28 mouse cellular contexts compared by ENCODE assay signal in genomic region chr12:107423923-107424322, GRCm38 (mm10).
DNase-seq lines count a peak whose midpoint lies in the region; ATAC-seq and TF ChIP-seq lines count a peak whose summit lies in the region.
"Had no signal": no experiment of that assay in that cellular context is flagged by ENCODE, and none has a peak within 500 bp of the region (broad histone marks: within the 10 kb centered on the region; RNA-seq: fewer than 3 reads in every experiment).

No protein-coding gene starts in this region.

- no peaks in the 10 kb centered on the region for H3K4me1 ChIP-seq in lung, embryonic 14.5 days (ENCODE audit: insufficient read depth)
- H3K4me1 ChIP-seq in intestine, embryonic 15.5 days (replicated peaks) = no peaks in the 10 kb centered on the region
- H3K4me1 ChIP-seq: embryonic facial prominence, embryonic 13.5 days; forebrain, embryonic 10.5 days; forebrain, embryonic 13.5 days; heart, embryonic 12.5 days; heart, embryonic 15.5 days; hindbrain, embryonic 10.5 days; hindbrain, embryonic 13.5 days had no signal

- H3K4me3 ChIP-seq in gastrocnemius, adult 2 months = no peak overlapping the region
- H3K4me3 ChIP-seq in lung, embryonic 14.5 days (ENCODE audit: low read depth, low read length) = no peak overlapping the region
- no peak overlapping the region for H3K4me3 ChIP-seq in intestine, embryonic 15.5 days (replicated peaks)
- H3K4me3 ChIP-seq: embryonic facial prominence, embryonic 13.5 days; forebrain, embryonic 10.5 days; forebrain, embryonic 13.5 days; heart, embryonic 12.5 days; heart, embryonic 15.5 days; hindbrain, embryonic 10.5 days; hindbrain, embryonic 13.5 days had no signal

- H3K27me3 ChIP-seq in lung, embryonic 14.5 days (ENCODE audit: insufficient read depth, low read length) = no peaks in the 10 kb centered on the region
- no peaks in the 10 kb centered on the region for H3K27me3 ChIP-seq in intestine, embryonic 15.5 days (replicated peaks)
- H3K27me3 ChIP-seq: CH12.LX; embryonic facial prominence, embryonic 13.5 days; forebrain, embryonic 13.5 days; heart, embryonic 12.5 days; heart, embryonic 15.5 days; hindbrain, embryonic 13.5 days; Patski had no signal

- H3K27ac ChIP-seq in gastrocnemius, adult 2 months = no peak overlapping the region
- H3K27ac ChIP-seq in lung, embryonic 14.5 days (ENCODE audit: low read depth) = no peak overlapping the region
- H3K27ac ChIP-seq in intestine, embryonic 15.5 days = peak overlapping the region; percentile 48; the same call in 1 of the 2 replicates
- H3K27ac ChIP-seq: embryonic facial prominence, embryonic 13.5 days; forebrain, embryonic 10.5 days; forebrain, embryonic 13.5 days; heart, embryonic 15.5 days; hindbrain, embryonic 10.5 days; hindbrain, embryonic 13.5 days had no signal

- H3K9me3 ChIP-seq in lung, embryonic 14.5 days (ENCODE audit: low read depth, low read length) = no peaks in the 10 kb centered on the region
- no peaks in the 10 kb centered on the region for H3K9me3 ChIP-seq in intestine, embryonic 15.5 days
- H3K9me3 ChIP-seq: embryonic facial prominence, embryonic 13.5 days; forebrain, embryonic 10.5 days; forebrain, embryonic 13.5 days; heart, embryonic 12.5 days; heart, embryonic 15.5 days; hindbrain, embryonic 10.5 days; hindbrain, embryonic 13.5 days had no signal

- TF ChIP-seq CTCF in gastrocnemius, adult 2 months (IDR thresholded peaks at IDR 0.05) = no peak
- TF ChIP-seq CTCF in lung, embryonic 14.5 days (IDR thresholded peaks at IDR 0.05; ENCODE audit: low read depth) = no peak

- H3K9ac ChIP-seq in lung, embryonic 14.5 days = no peak overlapping the region
- H3K9ac ChIP-seq in intestine, embryonic 15.5 days = no peak overlapping the region
- H3K9ac ChIP-seq: embryonic facial prominence, embryonic 13.5 days; forebrain, embryonic 13.5 days; heart, embryonic 12.5 days; heart, embryonic 15.5 days; hindbrain, embryonic 13.5 days had no signal

- intact Hi-C loops in gastrocnemius, adult 2 months (cut with DNase I) = no loop called here

- peak; percentile 21 for DNase-seq in gastrocnemius, adult 2 months
- DNase-seq in gastrocnemius, adult 8-10 months (ENCODE audit: low spot score in 2 of 2) = no peak
- DNase-seq in lung, embryonic 14.5 days = peak; percentile 66
- no peak for DNase-seq in lung, postnatal 4 days
- DNase-seq in embryo, embryonic 10.5 days (ENCODE audit: low spot score) = no peak
- DNase-seq: adrenal gland, postnatal 10 days; adrenal gland, postnatal 36 days; B cell, adult 2 months; cerebellum, adult 18-20 months; cerebellum, adult 9-10 months; cerebellum, postnatal 14 days; heart, adult 11 months; heart, postnatal 10 days; heart, postnatal 36 days; kidney, adult 18-20 months had no signal

- H3K4me2 ChIP-seq in lung, embryonic 14.5 days = no peak overlapping the region
- H3K4me2 ChIP-seq in intestine, embryonic 15.5 days (replicated peaks) = 0 out of 2 replicates have a peak overlapping the region, but pooled peaks have one; percentile 14
- H3K4me2 ChIP-seq: embryonic facial prominence, embryonic 13.5 days; forebrain, embryonic 13.5 days; heart, embryonic 12.5 days; heart, embryonic 15.5 days; hindbrain, embryonic 13.5 days had no signal

- H3K36me3 ChIP-seq in lung, embryonic 14.5 days (ENCODE audit: insufficient read depth) = no peaks in the 10 kb centered on the region
- H3K36me3 ChIP-seq in intestine, embryonic 15.5 days = no peaks in the 10 kb centered on the region
- H3K36me3 ChIP-seq: embryonic facial prominence, embryonic 13.5 days; forebrain, embryonic 10.5 days; G1E; heart, embryonic 12.5 days; heart, embryonic 15.5 days; hindbrain, embryonic 10.5 days; hindbrain, embryonic 13.5 days had no signal

- WGBS in lung, embryonic 14.5 days = 37% methylated on average over 7 of the region's 7 CpGs
- WGBS in intestine, embryonic 15.5 days = 41% methylated on average over 7 of the region's 7 CpGs

- ATAC-seq in lung, embryonic 14.5 days (ENCODE audit: insufficient read depth) = peak; percentile 44; the same call in 1 of the 2 replicates
- ATAC-seq in intestine, embryonic 15.5 days = peak; percentile 45; the same call in 1 of the 2 replicates
- ATAC-seq: forebrain, embryonic 13.5 days; forebrain, embryonic 16.5 days; hindbrain, embryonic 16.5 days; Patski had no signal

Comparison
In these comparisons a context has a peak if more than half of its experiments do, and no peak if none do; other contexts are left out.
1. DNase-seq: peak in gastrocnemius, adult 2 months (single experiment) and lung, embryonic 14.5 days (single experiment); none in gastrocnemius, adult 8-10 months (0 of 2), lung, postnatal 4 days (0 of 2) and embryo, embryonic 10.5 days (single experiment).